Mouse (Mus musculus): Measurements from ENCODE around the gene Olfr622. TPM values are rescaled to one million over a fixed set of nuclear protein-coding genes. Genes with fewer than 3 reads are reported as not detected.

The Olfr622 gene
- total RNA-seq, 1 experiment: not detected

DNA sequence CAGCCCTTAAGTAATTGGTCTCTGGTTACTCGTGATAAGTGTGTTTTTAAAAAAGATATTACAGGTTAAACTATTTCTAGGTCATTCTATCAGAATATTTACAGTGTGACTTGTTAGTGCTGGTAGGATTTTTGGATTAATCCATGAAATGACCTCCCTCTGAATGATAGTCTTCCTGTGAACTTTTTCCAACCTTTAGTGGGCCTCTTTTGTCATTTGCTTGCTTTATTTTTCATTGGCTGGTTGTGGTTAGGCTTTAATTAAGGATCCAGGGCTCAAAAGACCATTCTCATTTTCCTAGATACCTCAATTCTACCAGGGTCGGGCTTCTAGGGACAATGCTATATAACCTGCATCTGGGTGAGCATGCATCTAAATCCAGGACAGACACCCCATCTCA is 52.7 kb downstream of the Olfr622 start, which contains the start of gene Olfr618:
Gene Olfr618, plus strand, starts transcription at position 301 of the 400 bp plus-strand sequence.
- no peaks in the 10 kb centered on the region for H3K36me3 ChIP-seq (ENCODE audit: control insufficient read depth, insufficient read depth, low read length, poor library complexity, severe bottlenecking)
- in situ Hi-C loops (cut with MboI; ENCODE audit: low sequenced_read_pairs in 2 of 2, unreplicated experiment in 2 of 2): no loop called here
- no peak within 1 kb of the TSS for H3K9ac ChIP-seq (ENCODE audit: insufficient read depth, low read depth, low read length, poor library complexity, severe bottlenecking)
- H3K4me3 ChIP-seq (ENCODE audit: insufficient read depth in 1 of 2, low read depth in 1 of 2, low read length in 2 of 2, poor library complexity in 1 of 2, severe bottlenecking in 1 of 2): no peak within 1 kb of the TSS
- DNase-seq (ENCODE audit: low read depth, low spot score): no peak
- no peaks in the 10 kb centered on the region for H3K9me3 ChIP-seq (ENCODE audit: control insufficient read depth, insufficient read depth, low read depth, low read length)
- TF ChIP-seq CHD2 (IDR thresholded peaks at IDR 0.05; ENCODE audit: low read depth, low read length) (no peak), ZC3H11A (IDR thresholded peaks at IDR 0.05; ENCODE audit: borderline replicate concordance, low read depth, low read length) (no peak), HCFC1 (IDR thresholded peaks at IDR 0.05; ENCODE audit: borderline replicate concordance, insufficient read depth, low read length) (no peak), MAFK (IDR thresholded peaks at IDR 0.05; ENCODE audit: insufficient read depth, low read depth, low read length) (no peak), ZNF384 (IDR thresholded peaks at IDR 0.05; ENCODE audit: low read depth, low read length) (no peak)
- H3K27ac ChIP-seq (ENCODE audit: insufficient read depth, low read depth, low read length, poor library complexity, severe bottlenecking): no peak within 1 kb of the TSS
- H3K4me1 ChIP-seq (ENCODE audit: control insufficient read depth in 2 of 2, insufficient read depth in 2 of 2, low read length in 2 of 2, poor library complexity in 1 of 2): no peaks in the 10 kb centered on the region

Other genes with a start within 250 kb of the Olfr622 start
- 3.7 and 6.4 TPM in 2 replicates for gene Usp17lc, start 227.6 kb downstream of the Olfr622 start, total RNA-seq (2012; rRNA removed)
- gene Olfr605, start 197.3 kb downstream of the Olfr622 start, total RNA-seq (2012; rRNA removed): not detected in 2 replicates
- not detected in 2 replicates for gene Olfr606, start 193.7 kb downstream of the Olfr622 start, total RNA-seq (2012; rRNA removed)
- not detected in 2 replicates for gene Olfr607, start 178.6 kb downstream of the Olfr622 start, total RNA-seq (2012; rRNA removed)
- not detected in 2 replicates for gene Olfr608, start 172.8 kb downstream of the Olfr622 start, total RNA-seq (2012; rRNA removed)
- not detected in 2 replicates for gene Olfr609, start 144.6 kb downstream of the Olfr622 start, total RNA-seq (2012; rRNA removed)
- not detected in 2 replicates for gene Olfr610, start 130.6 kb downstream of the Olfr622 start, total RNA-seq (2012; rRNA removed)
- gene Olfr611, start 121.9 kb downstream of the Olfr622 start, total RNA-seq (2012; rRNA removed): not detected in 2 replicates
- gene Olfr612, start 100.0 kb downstream of the Olfr622 start, total RNA-seq (2012; rRNA removed): not detected in 2 replicates
- not detected in 2 replicates for gene Olfr613, start 94.6 kb downstream of the Olfr622 start, total RNA-seq (2012; rRNA removed)
- gene Olfr615, start 86.6 kb downstream of the Olfr622 start, total RNA-seq (2012; rRNA removed): not detected in 2 replicates
- gene Olfr616, start 73.6 kb downstream of the Olfr622 start, total RNA-seq (2012; rRNA removed): not detected in 2 replicates
- gene Olfr617, start 69.6 kb downstream of the Olfr622 start, total RNA-seq (2012; rRNA removed): not detected in 2 replicates
- gene Olfr618, start 52.6 kb downstream of the Olfr622 start, total RNA-seq (2012; rRNA removed): not detected in 2 replicates
- gene Olfr619, start 42.1 kb downstream of the Olfr622 start, total RNA-seq (2012; rRNA removed): not detected in 2 replicates
- gene Olfr620, start 30.2 kb downstream of the Olfr622 start, total RNA-seq (2012; rRNA removed): not detected in 2 replicates
- gene Olfr623, start 21.0 kb upstream of the Olfr622 start, total RNA-seq (2012; rRNA removed): not detected in 2 replicates
- gene Olfr624, start 28.5 kb upstream of the Olfr622 start, total RNA-seq (2012; rRNA removed): 0.04 TPM in 1 of 2 replicates, not detected in the other
- gene Olfr625-ps1, start 40.0 kb upstream of the Olfr622 start, total RNA-seq (2012; rRNA removed): not detected in 2 replicates
- not detected in 2 replicates for gene Olfr243, start 72.0 kb upstream of the Olfr622 start, total RNA-seq (2012; rRNA removed)
- not detected in 2 replicates for gene Olfr628, start 87.7 kb upstream of the Olfr622 start, total RNA-seq (2012; rRNA removed)
- not detected in 2 replicates for gene Olfr629, start 102.2 kb upstream of the Olfr622 start, total RNA-seq (2012; rRNA removed)
- not detected in 2 replicates for gene Olfr630, start 114.6 kb upstream of the Olfr622 start, total RNA-seq (2012; rRNA removed)
- gene Olfr69, start 128.9 kb upstream of the Olfr622 start, total RNA-seq (2012; rRNA removed): not detected in 2 replicates
- not detected in 2 replicates for gene Olfr68, start 137.0 kb upstream of the Olfr622 start, total RNA-seq (2012; rRNA removed)
- gene Olfr67, start 149.1 kb upstream of the Olfr622 start, total RNA-seq (2012; rRNA removed): not detected in 2 replicates
- not detected in 2 replicates for gene Hbb-bt, start 171.3 kb upstream of the Olfr622 start, total RNA-seq (2012; rRNA removed)
- not detected in 2 replicates for gene Hbb-bs, start 185.4 kb upstream of the Olfr622 start, total RNA-seq (2012; rRNA removed)
- not detected in 2 replicates for gene Hbb-bh2, start 197.8 kb upstream of the Olfr622 start, total RNA-seq (2012; rRNA removed)
- not detected in 2 replicates for gene Hbb-bh1, start 200.5 kb upstream of the Olfr622 start, total RNA-seq (2012; rRNA removed)
- gene Hbb-y, start 210.5 kb upstream of the Olfr622 start, total RNA-seq (2012; rRNA removed): not detected in 2 replicates
- not detected in 2 replicates for gene Olfr66, start 243.6 kb upstream of the Olfr622 start, total RNA-seq (2012; rRNA removed)

Data from ES-E14 (cell line).